Mouse (Mus musculus) monocyte, adult 5-6 weeks (primary cell): Measurements from ENCODE around the gene Vamp2. TPM values are rescaled to one million over a fixed set of nuclear protein-coding genes. Genes with fewer than 3 reads are reported as not detected.
"Not testable (repeated sequence)": the region's sequence is repeated elsewhere in the genome, so short reads cannot be mapped to it uniquely, and the experiment has no call there.

Experiments
- ATAC-seq: fragments of 153-309, 156-312 bp; replicated peaks from 2 replicates; pipeline ENCODE4 v1.8.0; 2017; ENCODE audit warnings: mild to moderate bottlenecking; ENCODE audit not compliant: low TSS enrichment, insufficient number of reproducible peaks, severe bottlenecking, poor library complexity, low FRiP score
- total RNA-seq: library from RNA; stranded (forward); fragments of 200-1000, 200-491, 200-594 nt; gene quantifications from 3 replicates; pipeline ENCODE4 v1.2.3, GENCODE M21; 2017

The Vamp2 gene
- total RNA-seq, 1 experiment from 2014 or later, result 23.6 TPM

- no peak for ATAC-seq
These were observed 11.0 kb upstream of the Vamp2 start for GRCm38 (mm10) chr11:69077316-69077715.

GRCm38 (mm10) chr11:69078041-69078440, 10.2 kb upstream of the Vamp2 start:
- no peak for ATAC-seq

GRCm38 (mm10) chr11:69078805-69079438, 9.4 kb upstream of the Vamp2 start:
- ATAC-seq, result peak; percentile 94

GRCm38 (mm10) chr11:69080102-69080854, 8.0 kb upstream of the Vamp2 start:
- no peak for ATAC-seq

- ATAC-seq, result no peak
These were observed 7.5 kb upstream of the Vamp2 start for GRCm38 (mm10) chr11:69080855-69081222.

- ATAC-seq, result no peak
These were observed 6.7 kb upstream of the Vamp2 start for GRCm38 (mm10) chr11:69081613-69082012.

- ATAC-seq, result no peak
These were observed 2.7 kb upstream of the Vamp2 start for GRCm38 (mm10) chr11:69085608-69086007.

GRCm38 (mm10) chr11:69086390-69086789, 1.9 kb upstream of the Vamp2 start:
- ATAC-seq, result no peak

- no peak for ATAC-seq
These were observed 1.2 kb upstream of the Vamp2 start for GRCm38 (mm10) chr11:69087082-69087481.

- ATAC-seq, result no peak
These were observed 693 bp upstream of the Vamp2 start for GRCm38 (mm10) chr11:69087597-69087996.

- no peak for ATAC-seq
These were observed 746 bp downstream of the Vamp2 start for GRCm38 (mm10) chr11:69088856-69089615.

- no peak for ATAC-seq
These were observed 1.5 kb downstream of the Vamp2 start for GRCm38 (mm10) chr11:69089616-69090290.

GRCm38 (mm10) chr11:69090367-69090766, 2.1 kb downstream of the Vamp2 start:
- no peak for ATAC-seq

GRCm38 (mm10) chr11:69091566-69092385, 3.5 kb downstream of the Vamp2 start:
- no peak for ATAC-seq

- ATAC-seq, result no peak
These were observed 4.1 kb downstream of the Vamp2 start for GRCm38 (mm10) chr11:69092386-69092751.

- ATAC-seq, result 0 out of 2 replicates have a peak, but pooled peaks have one; percentile 1
These were observed 4.6 kb downstream of the Vamp2 start for GRCm38 (mm10) chr11:69092871-69093270.

GRCm38 (mm10) chr11:69093856-69094255, 5.6 kb downstream of the Vamp2 start:
- not testable (repeated sequence) for ATAC-seq

- peak; percentile 50 for ATAC-seq
These were observed 6.6 kb downstream of the Vamp2 start, which contains the start of gene Per1 for GRCm38 (mm10) chr11:69094697-69095429. TSS of gene Per1 (plus strand) at chr11:69095217.
